22 mouse cellular contexts compared by ENCODE assay signal in the genomic region with DNA sequence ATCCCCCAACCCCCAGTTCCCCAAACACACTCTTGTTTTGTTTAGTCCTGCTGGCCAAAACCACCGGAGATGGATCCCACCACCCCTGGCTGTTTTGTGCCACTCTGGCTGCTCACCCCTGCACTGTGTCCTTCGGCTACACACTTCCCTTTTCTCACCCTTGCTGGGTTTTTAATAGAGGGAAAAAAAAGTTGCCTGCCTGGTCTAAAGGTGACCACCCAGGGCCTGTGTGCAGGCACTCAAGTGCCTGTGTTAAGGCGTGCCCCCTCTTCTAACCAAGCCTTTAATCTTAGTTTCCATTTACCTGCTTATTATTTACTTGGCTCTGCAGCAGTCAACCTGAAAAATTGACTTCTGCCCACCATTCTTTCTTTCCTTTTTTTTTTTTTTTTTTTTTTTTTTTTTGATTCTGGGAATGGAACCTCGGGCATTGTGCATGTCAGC. TPM values are rescaled to one million over a fixed set of nuclear protein-coding genes. Genes with fewer than 3 reads are reported as not detected.
DNase-seq lines count a peak whose midpoint lies in the region; ATAC-seq and TF ChIP-seq lines count a peak whose summit lies in the region.
"Had no signal": no experiment of that assay in that cellular context is flagged by ENCODE, and none has a peak within 500 bp of the region (broad histone marks: within the 10 kb centered on the region; RNA-seq: fewer than 3 reads in every experiment).

No protein-coding gene starts in this region.

- peak; percentile 47 for ATAC-seq in megakaryocyte, adult 5-6 weeks (ENCODE audit: poor library complexity, severe bottlenecking)
- ATAC-seq: activated CD4-positive, CD25-positive, alpha-beta regulatory T cell, adult 4 months; forebrain, embryonic 14.5 days; intestine, postnatal 0 days had no signal

- no peak for TF ChIP-seq POLR2A in bone marrow macrophage, adult 2 months (IDR thresholded peaks at IDR 0.05; ENCODE audit: borderline replicate concordance, low read depth, low read length)

- no peaks in the 10 kb centered on the region for H3K27me3 ChIP-seq in forebrain, embryonic 10.5 days (ENCODE audit: poor library complexity, severe bottlenecking)
- H3K27me3 ChIP-seq: hindbrain, embryonic 15.5 days; limb, embryonic 13.5 days; lung, embryonic 15.5 days had no signal

- no peak for TF ChIP-seq CTCF in bone marrow macrophage, adult 2 months (IDR thresholded peaks at IDR 0.05; ENCODE audit: low read depth, low read length)

- no peaks in the 10 kb centered on the region for H3K36me3 ChIP-seq in forebrain, embryonic 10.5 days (replicated peaks)
- H3K36me3 ChIP-seq: hindbrain, embryonic 15.5 days; limb, embryonic 13.5 days; lung, embryonic 15.5 days had no signal

- 82% methylated on average over 4 of the region's 4 CpGs for WGBS in forebrain, embryonic 10.5 days

- DNase-seq in layer of hippocampus, adult 9-11 months, result peak; percentile 40
- no peak for DNase-seq in layer of hippocampus, postnatal 14 days (ENCODE audit: low spot score in 2 of 2)
- DNase-seq in B cell, adult 2 months, result peak; percentile 53 to 58
- DNase-seq in cerebellum, postnatal 25 days, result no peak
- no peak for DNase-seq in forebrain, embryonic 10.5 days (ENCODE audit: extremely low spot score, low spot score)
- DNase-seq in cerebellum, adult 8-10 months, result no peak
- DNase-seq: cerebellum, adult 11 months; embryo, embryonic 11 days; retina, postnatal 1 day had no signal

- peak overlapping the region; percentile 77 for H3K27ac ChIP-seq in bone marrow macrophage, adult 2 months (ENCODE audit: insufficient read depth, low read depth, low read length)
- H3K27ac ChIP-seq in forebrain, embryonic 10.5 days, result no peak overlapping the region
- H3K27ac ChIP-seq: hindbrain, embryonic 15.5 days; limb, embryonic 13.5 days; lung, embryonic 15.5 days had no signal

- peaks cover 68% of the 10 kb centered on the region for H3K4me1 ChIP-seq in bone marrow macrophage, adult 2 months (ENCODE audit: control insufficient read depth, insufficient read depth, low read length)
- no peaks in the 10 kb centered on the region for H3K4me1 ChIP-seq in forebrain, embryonic 10.5 days
- H3K4me1 ChIP-seq: hindbrain, embryonic 15.5 days; limb, embryonic 13.5 days had no signal

- H3K4me3 ChIP-seq in bone marrow macrophage, adult 2 months (ENCODE audit: insufficient read depth, low read length), result no peak overlapping the region
- no peak overlapping the region for H3K4me3 ChIP-seq in forebrain, embryonic 10.5 days
- H3K4me3 ChIP-seq: hindbrain, embryonic 15.5 days; limb, embryonic 13.5 days; lung, embryonic 15.5 days had no signal

- no peaks in the 10 kb centered on the region for H3K9me3 ChIP-seq in forebrain, embryonic 10.5 days
- H3K9me3 ChIP-seq: hindbrain, embryonic 15.5 days; limb, embryonic 13.5 days; lung, embryonic 15.5 days had no signal

RNA-seq across cellular contexts. Expression of a gene that starts 12.0 kb away (rescaled TPM):
- total RNA-seq in layer of hippocampus, postnatal 14 days (2021), result 10 to 100 TPM; 19.9 to 20.0 TPM
- polyA plus RNA-seq in bone marrow macrophage, adult 2 months (2012; ENCODE audit: insufficient read depth, insufficient read length, missing spikeins), result 54.3 and 57.5 TPM in 2 replicates
- 22.5 and 25.3 TPM in 2 replicates for total RNA-seq in megakaryocyte, adult 5-6 weeks (2015)
- total RNA-seq in megakaryocyte, adult 5-6 weeks (2017), result 63.1 and 83.2 TPM in 2 replicates
- polyA plus RNA-seq in forebrain, embryonic 10.5 days (2016; fragmentation: Nextera tagmentation; extraction: Ambion mirVana), result 3.8 and 3.9 TPM in 2 replicates

RNA-seq across cellular contexts. Expression of a gene that starts 26.5 kb away (rescaled TPM):
- 10 to 100 TPM; 51.9 to 54.7 TPM for total RNA-seq in layer of hippocampus, postnatal 14 days (2021)
- polyA plus RNA-seq in bone marrow macrophage, adult 2 months (2012; ENCODE audit: insufficient read depth, insufficient read length, missing spikeins), result 27.7 and 30.8 TPM in 2 replicates
- total RNA-seq in megakaryocyte, adult 5-6 weeks (2015), result 38.3 and 39.8 TPM in 2 replicates
- 24.1 and 28.0 TPM in 2 replicates for total RNA-seq in megakaryocyte, adult 5-6 weeks (2017)
- polyA plus RNA-seq in forebrain, embryonic 10.5 days (2016; fragmentation: Nextera tagmentation; extraction: Ambion mirVana), result 41.4 and 42.4 TPM in 2 replicates

RNA-seq across cellular contexts. Expression of a gene that starts 45.6 kb away (rescaled TPM):
- 100 to 1,000 TPM; 228 to 229 TPM for total RNA-seq in layer of hippocampus, postnatal 14 days (2021)
- polyA plus RNA-seq in bone marrow macrophage, adult 2 months (2012; ENCODE audit: insufficient read depth, insufficient read length, missing spikeins), result 300 and 316 TPM in 2 replicates
- 364 and 398 TPM in 2 replicates for total RNA-seq in megakaryocyte, adult 5-6 weeks (2015)
- total RNA-seq in megakaryocyte, adult 5-6 weeks (2017), result 185 and 211 TPM in 2 replicates
- 200 and 203 TPM in 2 replicates for polyA plus RNA-seq in forebrain, embryonic 10.5 days (2016; fragmentation: Nextera tagmentation; extraction: Ambion mirVana)

RNA-seq across cellular contexts. Expression of a gene that starts 46.6 kb away (rescaled TPM):
- total RNA-seq in layer of hippocampus, postnatal 14 days (2021), result 10 to 100 TPM; 66.2 to 72.0 TPM
- polyA plus RNA-seq in bone marrow macrophage, adult 2 months (2012; ENCODE audit: insufficient read depth, insufficient read length, missing spikeins), result 27.9 and 32.1 TPM in 2 replicates
- 22.5 and 23.2 TPM in 2 replicates for total RNA-seq in megakaryocyte, adult 5-6 weeks (2015)
- total RNA-seq in megakaryocyte, adult 5-6 weeks (2017), result 107 and 126 TPM in 2 replicates
- 0.62 and 0.76 TPM in 2 replicates for polyA plus RNA-seq in forebrain, embryonic 10.5 days (2016; fragmentation: Nextera tagmentation; extraction: Ambion mirVana)

RNA-seq across cellular contexts. Expression of a gene that starts 49.7 kb away (rescaled TPM):
- under 1 TPM; 0.23 to 0.45 TPM for total RNA-seq in layer of hippocampus, postnatal 14 days (2021)
- polyA plus RNA-seq in bone marrow macrophage, adult 2 months (2012; ENCODE audit: insufficient read depth, insufficient read length, missing spikeins), result not detected in 2 replicates
- total RNA-seq in megakaryocyte, adult 5-6 weeks (2015), result 0.18 TPM in 1 of 2 replicates, not detected in the other
- total RNA-seq in megakaryocyte, adult 5-6 weeks (2017), result not detected in 2 replicates
- not detected in 2 replicates for polyA plus RNA-seq in forebrain, embryonic 10.5 days (2016; fragmentation: Nextera tagmentation; extraction: Ambion mirVana)
- total RNA-seq: gastrocnemius, adult 18-20 months; heart, adult 8-10 months; left cerebral cortex, adult 18-20 months had no signal
- polyA plus RNA-seq: activated CD4-positive, CD25-positive, alpha-beta regulatory T cell, adult 4 months; forebrain, embryonic 14.5 days; heart, postnatal 0 days; hindbrain, embryonic 15.5 days; intestine, postnatal 0 days; limb, embryonic 13.5 days; lung, embryonic 15.5 days; neural tube, embryonic 14.5 days had no signal

Comparison
In these comparisons a context has a peak if more than half of its experiments do, and no peak if none do; other contexts are left out.
1. DNase-seq: peak in layer of hippocampus, adult 9-11 months (single experiment) and B cell, adult 2 months (2 of 2); none in layer of hippocampus, postnatal 14 days (0 of 2), cerebellum, postnatal 25 days (0 of 2), forebrain, embryonic 10.5 days (single experiment) and cerebellum, adult 8-10 months (single experiment).